Mouse (Mus musculus): ENCODE measurements around the gene Dner. TPM values are rescaled to one million over a fixed set of nuclear protein-coding genes. Genes with fewer than 3 reads are reported as not detected.

The Dner gene
- total and polyA plus RNA-seq, 3 experiments: 0.05 to 0.43 (median 0.23) TPM

GRCm38 (mm10) chr1:84432311-84432710 lies 263.7 kb downstream of the Dner start:
- no peaks in the 10 kb centered on the region for H3K36me3 ChIP-seq (ENCODE audit: control insufficient read depth, insufficient read depth, low read length)
- no peak overlapping the region for H3K27ac ChIP-seq
- peak in 1 of 2 experiments; percentile 21 for DNase-seq
- TF ChIP-seq CTCF (IDR thresholded peaks at IDR 0.05): no peak
- TF ChIP-seq POLR2A (IDR thresholded peaks at IDR 0.05; ENCODE audit: insufficient read depth, low read depth, low read length): no peak
- no peak for TF ChIP-seq EP300 (IDR thresholded peaks at IDR 0.05; ENCODE audit: insufficient read depth, low read depth, low read length)
- no peaks in the 10 kb centered on the region for H3K27me3 ChIP-seq (ENCODE audit: control insufficient read depth, insufficient read depth, low read length)
- WGBS: 49% methylated on average over 1 of the region's 1 CpGs
- no peak overlapping the region for H3K9ac ChIP-seq (ENCODE audit: low read depth, low read length)
- intact Hi-C loops (cut with DNase I): loop anchor here (5.0 kb wide), 1 partner anchor 150 kb away; no protein-coding TSS in a partner anchor
- no peak overlapping the region for H3K4me3 ChIP-seq
- no peaks in the 10 kb centered on the region; the same call in 1 of the 2 replicates for H3K4me1 ChIP-seq (ENCODE audit: control insufficient read depth, insufficient read depth, low read length)
- no peaks in the 10 kb centered on the region for H3K79me2 ChIP-seq (replicated peaks; ENCODE audit: control insufficient read depth, insufficient read depth, low read length)

- H3K79me2 ChIP-seq (replicated peaks; ENCODE audit: control insufficient read depth, insufficient read depth, low read length): no peaks in the 10 kb centered on the region
- no peak overlapping the region for H3K4me3 ChIP-seq
- H3K27ac ChIP-seq: no peak overlapping the region
- no peaks in the 10 kb centered on the region for H3K27me3 ChIP-seq (ENCODE audit: control insufficient read depth, insufficient read depth, low read length)
- H3K36me3 ChIP-seq (ENCODE audit: control insufficient read depth, insufficient read depth, low read length): no peaks in the 10 kb centered on the region
- DNase-seq: no peak
- intact Hi-C loops (cut with DNase I): no loop called here
- WGBS: 48% methylated on average over 1 of the region's 1 CpGs
- H3K4me1 ChIP-seq (ENCODE audit: control insufficient read depth, insufficient read depth, low read length): no peaks in the 10 kb centered on the region; the same call in 1 of the 2 replicates
- TF ChIP-seq POLR2A (IDR thresholded peaks at IDR 0.05; ENCODE audit: insufficient read depth, low read depth, low read length): no peak
- TF ChIP-seq EP300 (IDR thresholded peaks at IDR 0.05; ENCODE audit: insufficient read depth, low read depth, low read length): no peak
- no peak for TF ChIP-seq CTCF (IDR thresholded peaks at IDR 0.05)
- H3K9ac ChIP-seq (ENCODE audit: low read depth, low read length): no peak overlapping the region
These were observed 267.7 kb downstream of the Dner start for GRCm38 (mm10) chr1:84428331-84428730.

DNA sequence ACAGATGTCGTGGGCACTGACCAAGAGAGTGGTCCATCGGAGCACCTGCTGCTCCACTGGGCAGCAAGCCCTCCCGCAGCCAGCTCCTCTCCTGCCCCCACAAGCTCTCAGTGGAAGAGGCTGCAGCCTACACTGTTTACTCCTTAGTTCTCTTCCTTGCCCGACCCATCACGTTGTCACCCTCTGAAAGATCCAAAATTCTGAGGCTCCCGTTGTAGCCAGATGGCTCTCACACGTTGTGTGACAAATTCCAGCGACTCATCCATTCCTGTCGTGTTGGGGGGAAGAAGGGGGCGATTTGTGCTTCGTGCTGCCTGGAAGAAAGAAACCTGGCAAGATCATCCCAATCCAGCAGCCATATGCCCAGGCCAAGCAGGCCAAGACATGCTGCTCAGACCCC lies 268.3 kb downstream of the Dner start:
- no peaks in the 10 kb centered on the region for H3K36me3 ChIP-seq (ENCODE audit: control insufficient read depth, insufficient read depth, low read length)
- no peak overlapping the region for H3K9ac ChIP-seq (ENCODE audit: low read depth, low read length)
- H3K4me3 ChIP-seq: no peak overlapping the region
- TF ChIP-seq POLR2A (IDR thresholded peaks at IDR 0.05; ENCODE audit: insufficient read depth, low read depth, low read length): no peak
- TF ChIP-seq EP300 (IDR thresholded peaks at IDR 0.05; ENCODE audit: insufficient read depth, low read depth, low read length): no peak
- TF ChIP-seq CTCF (IDR thresholded peaks at IDR 0.05): no peak
- H3K27ac ChIP-seq: no peak overlapping the region
- intact Hi-C loops (cut with DNase I): no loop called here
- no peaks in the 10 kb centered on the region for H3K27me3 ChIP-seq (ENCODE audit: control insufficient read depth, insufficient read depth, low read length)
- no peaks in the 10 kb centered on the region; the same call in 1 of the 2 replicates for H3K4me1 ChIP-seq (ENCODE audit: control insufficient read depth, insufficient read depth, low read length)
- no peak for DNase-seq
- H3K79me2 ChIP-seq (replicated peaks; ENCODE audit: control insufficient read depth, insufficient read depth, low read length): no peaks in the 10 kb centered on the region
- 74% methylated on average over 11 of the region's 11 CpGs for WGBS

DNA sequence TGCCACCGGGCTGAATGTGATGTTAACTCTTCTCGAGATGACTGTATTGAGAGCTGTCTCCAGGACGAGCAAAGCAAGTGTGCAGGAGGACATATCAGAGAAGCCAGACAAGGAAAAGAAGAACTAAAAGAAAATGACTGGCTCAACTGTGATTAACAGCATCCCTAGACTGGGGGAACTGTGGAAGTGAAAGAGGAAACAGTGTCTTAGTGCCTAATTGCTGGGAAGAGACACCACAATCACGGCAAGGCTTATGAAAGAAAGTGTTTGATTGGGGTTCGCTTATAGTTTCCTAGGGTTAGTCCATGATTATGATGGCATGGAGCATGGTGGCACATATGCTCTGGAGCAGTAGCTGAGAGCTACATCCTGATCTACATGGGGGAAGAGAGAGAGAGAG lies 269.3 kb downstream of the Dner start:
- H3K79me2 ChIP-seq (replicated peaks; ENCODE audit: control insufficient read depth, insufficient read depth, low read length): no peaks in the 10 kb centered on the region
- H3K36me3 ChIP-seq (ENCODE audit: control insufficient read depth, insufficient read depth, low read length): no peaks in the 10 kb centered on the region
- H3K4me3 ChIP-seq: no peak overlapping the region
- intact Hi-C loops (cut with DNase I): no loop called here
- TF ChIP-seq POLR2A (IDR thresholded peaks at IDR 0.05; ENCODE audit: insufficient read depth, low read depth, low read length) (no peak), EP300 (IDR thresholded peaks at IDR 0.05; ENCODE audit: insufficient read depth, low read depth, low read length) (no peak), CTCF (IDR thresholded peaks at IDR 0.05) (no peak)
- H3K9ac ChIP-seq (ENCODE audit: low read depth, low read length): no peak overlapping the region
- H3K27ac ChIP-seq: no peak overlapping the region
- no peak for DNase-seq
- WGBS: 74% methylated on average over 5 of the region's 5 CpGs
- H3K4me1 ChIP-seq (ENCODE audit: control insufficient read depth, insufficient read depth, low read length): no peaks in the 10 kb centered on the region; the same call in 1 of the 2 replicates
- no peaks in the 10 kb centered on the region for H3K27me3 ChIP-seq (ENCODE audit: control insufficient read depth, insufficient read depth, low read length)

- no peak for DNase-seq
- no peaks in the 10 kb centered on the region; the same call in 1 of the 2 replicates for H3K36me3 ChIP-seq (ENCODE audit: control insufficient read depth, insufficient read depth, low read length)
- no peaks in the 10 kb centered on the region for H3K27me3 ChIP-seq (ENCODE audit: control insufficient read depth, insufficient read depth, low read length)
- intact Hi-C loops (cut with DNase I): no loop called here
- no peaks in the 10 kb centered on the region for H3K79me2 ChIP-seq (replicated peaks; ENCODE audit: control insufficient read depth, insufficient read depth, low read length)
- TF ChIP-seq POLR2A (IDR thresholded peaks at IDR 0.05; ENCODE audit: insufficient read depth, low read depth, low read length) (no peak), CTCF (IDR thresholded peaks at IDR 0.05) (no peak), EP300 (IDR thresholded peaks at IDR 0.05; ENCODE audit: insufficient read depth, low read depth, low read length) (no peak)
- 71% methylated on average over 2 of the region's 2 CpGs for WGBS
- no peak overlapping the region for H3K4me3 ChIP-seq
- H3K4me1 ChIP-seq (ENCODE audit: control insufficient read depth, insufficient read depth, low read length): peaks cover 3% of the 10 kb centered on the region
- H3K9ac ChIP-seq (ENCODE audit: low read depth, low read length): no peak overlapping the region
- no peak overlapping the region for H3K27ac ChIP-seq
These were observed 273.1 kb downstream of the Dner start for GRCm38 (mm10) chr1:84422881-84423280.

GRCm38 (mm10) chr1:84421845-84422244 lies 274.2 kb downstream of the Dner start:
- no peak for TF ChIP-seq EP300 (IDR thresholded peaks at IDR 0.05; ENCODE audit: insufficient read depth, low read depth, low read length)
- TF ChIP-seq POLR2A (IDR thresholded peaks at IDR 0.05; ENCODE audit: insufficient read depth, low read depth, low read length): no peak
- no peak for TF ChIP-seq CTCF (IDR thresholded peaks at IDR 0.05)
- H3K36me3 ChIP-seq (ENCODE audit: control insufficient read depth, insufficient read depth, low read length): no peaks in the 10 kb centered on the region; the same call in 1 of the 2 replicates
- H3K27ac ChIP-seq: no peak overlapping the region
- no peaks in the 10 kb centered on the region for H3K79me2 ChIP-seq (replicated peaks; ENCODE audit: control insufficient read depth, insufficient read depth, low read length)
- no peak overlapping the region for H3K9ac ChIP-seq (ENCODE audit: low read depth, low read length)
- peaks cover 4% of the 10 kb centered on the region for H3K4me1 ChIP-seq (ENCODE audit: control insufficient read depth, insufficient read depth, low read length)
- DNase-seq: no peak
- intact Hi-C loops (cut with DNase I): no loop called here
- H3K27me3 ChIP-seq (ENCODE audit: control insufficient read depth, insufficient read depth, low read length): no peaks in the 10 kb centered on the region
- H3K4me3 ChIP-seq: no peak overlapping the region
- WGBS: 59% methylated on average over 1 of the region's 1 CpGs
